Mouse (Mus musculus) megakaryocyte, adult 5-6 weeks (primary cell): Measurements from ENCODE around the gene Ntan1. TPM values are rescaled to one million over a fixed set of nuclear protein-coding genes. Genes with fewer than 3 reads are reported as not detected.
"Not testable (repeated sequence)": the region's sequence is repeated elsewhere in the genome, so short reads cannot be mapped to it uniquely, and the experiment has no call there.

Experiments used
- ATAC-seq: 2 replicates; pipeline ENCODE4 v1.8.0; 2016; ENCODE audit warnings: mild to moderate bottlenecking, inconsistent platforms; ENCODE audit not compliant: poor library complexity, severe bottlenecking
- total RNA-seq, 2 experiments: library from RNA; stranded (forward) in 1 of 2; stranded (reverse) in 1 of 2; fragments of 153-499, 151-499 nt in 1 of 2; fragments of 221-1000, 200-1000 nt in 1 of 2; gene quantifications; 2 replicates each; pipeline versions ENCODE4 v1.2.3 to v1.2.4; 2015 to 2017

Gene Ntan1
- 93.7 and 107 TPM in 2 replicates for total RNA-seq (2015)
- 72.4 and 80.9 TPM in 2 replicates for total RNA-seq (2017)

DNA sequence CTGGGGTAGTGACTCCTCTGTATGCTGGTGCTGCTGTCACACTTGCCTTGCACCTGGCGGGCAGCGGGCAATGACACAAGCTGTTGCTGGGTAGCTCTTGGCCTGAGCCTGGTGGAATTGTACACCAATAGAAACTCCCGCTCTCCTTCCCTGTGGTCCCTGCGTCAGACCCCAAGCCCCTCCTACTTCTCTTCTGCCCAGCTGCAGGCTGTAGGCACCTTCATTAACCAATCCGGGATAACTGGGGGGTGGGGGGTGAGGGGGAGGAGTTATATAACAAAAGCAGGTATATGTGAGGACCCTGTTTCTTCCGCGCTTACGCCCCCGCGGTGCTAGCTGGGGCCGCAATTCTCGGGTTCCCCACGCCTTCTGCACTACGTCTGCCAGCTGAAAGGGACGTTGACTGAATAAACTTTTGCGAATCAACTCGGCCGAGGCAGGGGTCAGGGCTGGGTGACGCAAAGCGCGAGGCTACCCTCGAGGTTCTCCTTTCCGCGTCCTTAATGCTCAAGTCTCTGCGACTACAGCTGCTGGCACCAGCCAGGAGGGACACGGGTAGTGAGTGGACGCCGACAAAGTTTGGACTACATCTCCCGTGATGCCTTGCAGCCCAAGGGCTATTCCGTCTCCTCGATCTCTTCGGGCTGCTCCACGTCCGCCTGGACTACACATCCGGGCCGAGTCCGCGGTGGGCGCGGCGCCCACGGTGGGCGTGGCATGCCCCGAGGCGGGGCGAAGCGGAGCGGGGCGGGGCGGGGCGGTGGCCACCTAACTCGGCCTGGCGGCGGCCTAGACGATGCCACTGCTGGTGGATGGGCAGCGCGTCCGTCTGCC lies at the start of gene Ntan1:
Gene Ntan1, plus strand, starts transcription at position 286 of the 834 bp plus-strand sequence.
- ATAC-seq = peak; percentile 92

DNA sequence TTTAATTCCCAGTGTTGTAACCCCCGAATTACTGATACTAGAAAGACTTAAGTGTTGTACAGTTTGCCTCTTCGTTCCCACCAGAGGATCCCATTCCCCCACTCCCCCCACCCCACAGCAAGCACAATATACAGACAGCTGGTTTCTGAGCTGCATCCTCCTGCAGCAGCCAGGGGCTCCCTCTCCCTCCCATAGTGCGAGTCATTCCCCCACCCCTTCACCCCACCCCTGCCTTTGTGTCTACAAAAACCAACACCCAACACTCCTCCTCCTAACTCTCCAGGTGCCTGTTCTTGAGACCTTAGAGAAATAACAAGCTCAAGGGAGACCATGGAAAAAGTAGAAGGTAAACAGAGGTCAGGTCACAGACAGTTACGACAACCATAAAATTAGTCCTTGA lies 47.0 kb upstream of the Ntan1 start:
- ATAC-seq = not testable (repeated sequence)

DNA sequence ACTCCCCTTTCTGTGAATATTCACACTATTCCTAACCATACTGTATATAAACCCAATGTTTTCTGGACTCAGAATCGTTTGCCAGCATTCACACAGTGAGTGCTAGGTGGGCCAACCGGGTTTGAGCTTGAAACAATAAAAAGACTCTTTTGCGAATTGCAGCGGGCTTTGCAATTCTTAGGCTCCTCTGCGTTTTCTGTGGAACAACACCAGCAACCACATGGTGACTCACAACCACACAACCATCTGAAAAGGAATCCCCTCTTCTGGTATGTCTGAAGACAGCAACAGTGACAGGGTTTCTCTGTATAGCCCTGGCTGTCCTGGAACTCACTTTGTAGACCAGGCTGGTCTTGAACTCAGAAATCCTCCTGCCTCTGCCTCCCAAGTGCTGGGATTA lies 46.6 kb upstream of the Ntan1 start:
- not testable (repeated sequence) for ATAC-seq

DNA sequence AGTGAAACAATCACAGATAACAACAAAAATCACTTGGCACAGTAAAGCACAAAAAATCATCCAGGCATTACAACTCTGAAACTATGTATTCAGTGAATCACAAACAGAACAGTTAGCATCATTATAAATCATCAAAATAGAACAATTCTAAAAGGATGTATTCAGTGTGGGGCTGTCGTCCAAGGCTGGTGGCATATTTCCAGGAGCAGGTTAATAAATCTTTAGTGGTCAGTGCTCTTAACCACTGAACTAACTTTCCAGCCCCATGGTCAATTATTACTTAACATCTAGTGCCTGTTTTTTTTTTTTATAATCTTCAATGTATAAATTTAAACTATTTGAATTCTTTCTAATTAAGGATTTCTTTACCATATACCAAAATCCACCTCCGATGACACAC lies 44.6 kb upstream of the Ntan1 start:
- ATAC-seq = not testable (repeated sequence)

DNA sequence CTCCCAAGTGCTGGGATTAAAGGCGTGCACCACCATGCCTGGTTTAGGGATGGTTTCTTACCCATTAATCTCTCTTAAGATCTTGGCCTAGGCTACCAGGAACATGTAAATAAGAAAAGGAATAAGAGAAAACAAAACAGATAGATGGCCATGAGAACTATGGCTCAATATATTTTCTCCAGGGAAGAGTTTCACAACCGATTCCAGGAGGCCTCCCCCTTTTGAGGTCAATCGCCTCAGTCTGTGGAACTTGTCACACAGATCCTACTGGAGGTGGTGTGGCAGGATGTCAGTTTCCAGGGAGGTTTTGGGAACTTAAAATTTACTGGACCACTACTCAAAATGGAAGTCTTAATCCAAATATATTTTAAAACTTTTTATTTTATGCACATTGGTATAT lies 44.0 kb upstream of the Ntan1 start:
- not testable (repeated sequence) for ATAC-seq

DNA sequence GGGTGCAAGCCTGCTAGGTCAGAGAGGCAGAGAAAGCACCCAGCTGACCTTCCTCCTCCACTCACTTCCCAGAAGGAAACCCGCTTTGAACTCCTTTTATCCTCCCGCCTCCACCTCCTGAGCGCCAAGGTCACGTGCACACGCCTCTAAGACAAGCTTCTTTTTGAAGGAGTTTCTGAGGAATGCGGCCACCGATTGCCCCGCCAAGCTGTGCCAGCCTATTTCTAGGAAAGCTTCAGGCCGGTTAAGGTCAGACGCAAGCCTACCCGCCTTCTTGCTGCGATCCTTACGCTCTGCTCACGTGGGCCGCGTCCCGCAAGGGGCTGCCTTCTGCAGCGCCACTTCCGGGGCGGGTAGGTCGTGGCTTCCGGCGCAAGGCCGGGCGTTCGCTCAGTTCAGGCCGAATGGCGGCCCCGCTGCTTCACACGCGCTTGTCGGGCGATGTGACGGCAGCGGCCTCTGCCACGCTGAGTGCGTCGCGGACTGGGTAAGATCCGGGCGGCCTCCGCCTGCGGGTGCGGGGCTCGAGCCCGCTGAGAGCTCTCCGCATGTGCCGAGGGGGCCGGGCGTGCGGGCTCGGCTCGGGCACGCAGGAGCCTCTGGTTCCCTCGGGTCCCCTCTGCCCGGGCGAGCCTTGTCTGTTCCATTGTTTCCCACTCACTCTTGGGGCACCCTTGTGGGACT lies 38.1 kb upstream of the Ntan1 start, which contains the start of gene Rrn3:
Gene Rrn3, plus strand, starts transcription at position 356 of the 684 bp plus-strand sequence.
- ATAC-seq = peak; percentile 100

DNA sequence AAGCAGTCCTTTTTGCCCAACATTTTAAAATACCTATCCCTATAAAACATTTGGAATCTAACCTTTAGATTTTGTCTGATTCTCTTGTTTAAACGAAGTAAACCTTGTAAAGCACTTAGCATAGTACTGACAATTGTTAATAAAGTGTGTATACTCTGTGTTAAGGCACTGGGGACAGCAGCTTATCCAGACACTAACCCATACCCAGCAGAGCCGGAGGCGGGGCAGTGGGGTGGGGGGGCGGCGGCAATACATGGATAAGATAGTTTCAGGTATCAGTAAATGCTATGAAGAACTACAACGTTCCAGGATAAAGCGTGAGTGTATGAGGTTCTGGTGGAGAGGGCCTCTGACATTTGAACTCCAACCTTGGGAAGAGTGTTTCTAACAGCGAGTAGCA lies 37.4 kb upstream of the Ntan1 start:
- ATAC-seq = no peak

DNA sequence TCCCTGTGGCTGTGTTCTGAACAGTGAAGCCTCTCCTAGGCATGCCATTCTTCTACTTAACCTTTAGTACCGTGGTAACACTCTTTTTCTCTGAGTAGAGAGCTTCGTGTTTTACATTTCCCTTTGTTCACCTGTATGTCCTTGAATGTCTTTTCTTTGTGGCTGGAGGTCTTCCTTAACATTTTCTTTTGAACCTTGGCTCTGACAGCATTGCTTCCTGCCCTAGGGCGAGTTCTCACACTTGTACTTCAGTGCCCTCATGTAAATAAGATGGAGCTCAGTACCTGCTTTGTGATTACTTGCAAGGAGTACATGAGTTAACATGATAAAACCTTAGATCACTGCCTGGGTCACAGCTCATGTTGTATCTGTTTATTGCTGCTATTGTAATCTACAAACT lies 32.7 kb upstream of the Ntan1 start:
- ATAC-seq = no peak

DNA sequence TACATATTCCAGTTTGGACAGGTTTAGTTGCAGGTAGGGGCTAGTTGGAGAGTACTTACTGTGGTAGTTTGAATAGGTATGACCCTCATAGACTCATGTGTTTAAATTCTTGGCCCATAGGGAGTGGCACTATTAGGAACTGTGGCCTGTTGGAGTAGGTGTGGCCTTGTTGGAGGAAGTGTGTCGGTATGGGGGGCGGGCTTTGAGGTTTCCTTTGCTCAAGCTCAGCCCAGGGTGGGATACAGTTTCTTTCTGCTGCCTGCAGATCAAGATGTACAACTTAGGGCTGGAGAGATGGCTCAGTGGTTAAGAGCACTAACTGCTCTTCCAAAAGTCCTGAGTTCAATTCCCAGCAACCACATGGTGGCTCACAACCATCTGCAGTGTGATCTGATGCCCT lies 25.2 kb upstream of the Ntan1 start:
- ATAC-seq = not testable (repeated sequence)

DNA sequence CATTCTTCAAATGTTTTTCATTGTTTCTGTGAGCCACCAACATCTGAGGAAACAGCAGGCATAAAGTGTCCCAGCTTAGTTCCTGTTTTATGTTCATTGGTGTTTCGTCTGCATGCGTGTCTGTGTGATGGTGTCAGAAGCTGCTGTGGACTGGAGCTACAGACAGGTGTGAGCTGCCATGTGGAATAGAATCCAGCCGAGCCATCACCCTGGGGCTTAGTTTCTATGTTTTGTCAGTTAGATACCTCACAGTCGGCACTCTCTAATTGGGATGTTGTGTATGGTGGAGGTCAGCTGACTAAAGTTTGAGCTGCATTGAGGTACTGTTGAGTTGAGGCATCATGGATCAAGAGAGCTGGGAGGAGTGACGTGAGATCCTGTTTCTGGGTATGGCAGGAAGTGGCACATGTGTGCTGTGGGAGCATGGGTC lies 21.9 kb upstream of the Ntan1 start:
- ATAC-seq = peak; percentile 77

DNA sequence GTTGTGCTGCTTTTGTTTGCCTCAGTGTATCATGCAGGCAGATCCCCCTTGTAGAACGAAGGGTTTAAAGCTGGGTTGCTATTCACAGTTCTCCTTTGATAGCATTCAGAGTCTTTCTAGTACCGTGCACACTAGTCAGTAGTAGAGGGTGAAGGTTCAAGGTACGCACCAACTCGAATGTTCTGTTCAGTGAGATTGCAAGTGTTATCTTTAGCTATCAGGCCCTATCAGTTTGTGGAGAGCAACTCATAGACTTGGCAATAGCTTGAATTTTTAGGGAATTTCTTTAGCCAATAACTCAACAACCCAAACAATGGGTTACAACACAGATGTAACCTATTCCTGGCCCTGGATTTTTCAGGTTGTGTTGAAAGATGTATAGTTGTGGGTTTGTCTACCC lies 17.4 kb upstream of the Ntan1 start:
- ATAC-seq = no peak

DNA sequence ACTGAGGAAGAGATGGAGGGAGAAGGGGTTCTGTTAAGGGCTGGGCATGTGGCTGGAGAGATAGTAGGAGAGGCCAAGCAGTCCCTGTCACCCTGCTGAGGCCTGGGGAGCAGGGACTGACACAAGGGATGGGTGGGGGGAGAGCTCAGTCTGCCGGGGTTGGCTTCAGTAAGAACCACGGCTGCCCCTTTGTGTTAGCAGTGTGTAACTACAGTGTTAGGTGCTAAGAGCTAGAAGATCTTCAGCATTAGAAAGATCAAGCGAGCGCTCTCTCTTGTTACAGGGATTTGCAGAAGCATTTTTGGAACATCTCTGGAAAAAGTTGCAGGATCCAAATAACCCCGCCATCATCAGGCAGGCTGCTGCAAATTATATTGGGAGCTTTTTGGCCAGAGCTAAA lies 14.0 kb upstream of the Ntan1 start:
- ATAC-seq = no peak

DNA sequence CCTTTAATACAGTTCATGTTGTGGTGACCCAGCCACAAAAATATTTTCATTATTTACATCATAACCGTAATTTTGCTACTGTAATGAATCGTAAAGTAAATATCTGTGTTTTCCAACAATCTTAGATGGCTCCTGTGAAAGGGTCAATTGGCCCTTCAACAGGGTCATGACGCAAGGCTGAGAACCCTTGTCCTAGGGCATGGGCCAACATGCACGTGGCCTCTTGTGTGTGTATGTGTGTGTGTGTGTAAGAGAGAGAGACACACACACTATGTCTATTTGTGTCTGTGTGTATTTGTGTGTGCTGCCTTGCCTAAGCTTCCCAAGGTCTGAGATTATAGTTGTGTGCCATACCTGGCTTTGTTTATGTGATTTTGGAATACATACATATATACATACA lies 11.0 kb upstream of the Ntan1 start:
- ATAC-seq = no peak

DNA sequence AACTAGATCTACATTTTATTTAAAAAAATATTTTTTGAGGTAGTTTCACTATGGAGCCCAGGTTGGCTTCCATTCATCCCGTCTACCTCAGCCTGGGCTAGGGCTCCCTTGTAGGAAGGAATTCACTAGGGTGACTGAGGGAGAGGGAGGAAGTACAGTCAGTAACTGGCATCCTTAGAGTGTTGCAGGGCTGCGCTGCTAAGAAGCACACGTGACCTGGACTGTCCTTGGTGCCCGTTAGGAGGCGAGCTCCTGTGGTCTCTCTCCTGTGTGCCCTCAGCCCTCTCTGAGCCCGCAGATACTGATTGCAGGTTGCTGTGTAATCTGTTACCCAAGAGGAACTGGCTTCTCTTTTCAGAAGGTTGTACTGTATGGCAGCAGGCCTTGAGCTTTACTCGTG lies 10.2 kb upstream of the Ntan1 start:
- peak; percentile 84 for ATAC-seq

DNA sequence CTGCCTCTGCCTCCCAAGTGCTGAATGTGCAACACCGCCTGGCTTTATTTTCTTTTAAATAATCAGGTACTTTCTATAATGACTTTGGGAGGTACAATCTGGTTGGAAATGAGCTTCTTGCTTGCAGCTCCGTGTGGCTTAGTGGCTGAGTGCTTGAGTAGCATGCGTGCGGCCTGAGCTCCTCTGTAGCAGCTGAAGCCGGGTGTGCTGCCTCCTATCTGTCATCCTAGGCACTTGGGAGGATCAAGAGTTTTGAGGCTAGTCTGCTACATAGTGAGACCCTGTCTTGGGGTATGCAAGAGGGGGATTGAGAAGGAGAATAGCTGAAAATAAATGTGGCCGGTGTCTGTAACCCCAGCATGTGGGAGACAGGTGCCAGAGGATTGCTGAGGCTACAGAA lies 6.5 kb upstream of the Ntan1 start:
- ATAC-seq = no peak

DNA sequence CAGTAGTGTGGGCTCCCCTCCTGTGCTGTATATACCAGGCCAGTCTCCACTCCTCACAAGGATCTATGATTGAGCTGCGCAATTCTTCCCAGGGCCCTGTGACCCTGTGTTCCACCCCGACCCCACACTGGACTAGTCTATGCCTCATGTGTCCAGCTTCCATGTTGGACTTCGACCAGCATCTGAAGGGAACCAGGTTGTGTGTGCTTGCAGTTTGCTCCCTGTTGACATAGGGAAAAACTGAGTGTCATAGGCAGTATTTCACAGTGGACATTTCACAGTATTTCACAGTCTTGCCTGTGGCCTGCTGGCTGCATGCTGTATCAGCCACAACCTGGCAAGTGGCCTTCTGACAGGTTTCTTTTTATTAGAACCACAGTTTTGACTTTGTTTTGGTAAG lies 5.4 kb upstream of the Ntan1 start:
- ATAC-seq = no peak

DNA sequence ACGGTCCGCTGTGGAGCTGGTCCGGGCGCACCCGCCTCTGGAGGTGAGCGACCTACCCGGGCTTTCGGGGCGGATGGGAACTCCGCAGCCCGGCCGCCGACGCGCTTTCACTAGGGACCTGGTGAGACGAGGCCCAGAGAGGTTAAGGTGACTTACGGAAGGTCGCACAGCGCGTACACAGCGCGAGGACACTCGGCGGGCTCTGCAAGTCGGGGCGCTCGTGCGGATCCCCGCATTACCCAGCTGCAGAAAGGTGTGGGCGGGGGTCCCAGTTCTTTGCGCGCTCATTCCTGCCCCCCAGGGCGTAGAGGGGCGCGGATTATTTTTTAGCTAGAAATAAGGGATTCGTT lies 724 bp downstream of the Ntan1 start:
- ATAC-seq = no peak; the same call in 1 of the 2 replicates

DNA sequence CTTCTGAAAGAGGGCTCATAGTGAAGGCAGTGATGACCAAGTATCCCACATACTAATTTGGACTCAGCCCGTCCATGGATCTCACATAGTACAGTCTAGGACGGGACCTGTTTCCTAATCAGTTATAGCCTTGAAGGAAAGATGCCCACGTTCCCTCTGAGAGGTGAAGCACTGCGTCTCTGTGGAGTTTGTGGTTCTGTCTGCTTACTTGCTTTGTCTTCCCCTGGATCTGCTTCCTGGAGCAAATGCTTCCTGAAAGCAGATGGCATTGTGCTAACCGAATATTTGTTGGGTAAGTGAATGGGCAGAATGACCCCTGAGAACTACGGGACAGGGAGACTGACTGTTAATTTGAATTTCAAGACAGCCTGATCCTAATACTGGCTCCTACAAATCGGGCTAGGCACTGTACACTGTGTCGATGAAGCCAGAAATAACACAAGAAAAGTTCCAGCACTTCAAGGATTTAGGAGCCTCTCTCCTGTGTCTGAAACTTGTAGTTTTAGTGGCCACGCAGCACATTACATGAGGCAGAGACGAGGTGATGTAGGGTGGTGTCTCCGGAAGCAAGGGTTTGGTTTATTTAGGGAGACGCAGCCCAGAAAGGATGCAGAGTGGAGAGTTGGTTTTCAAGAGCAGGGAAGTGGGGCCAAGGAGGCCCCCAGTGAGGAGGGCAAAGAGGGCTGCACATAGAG lies 1.3 kb downstream of the Ntan1 start:
- no peak for ATAC-seq

DNA sequence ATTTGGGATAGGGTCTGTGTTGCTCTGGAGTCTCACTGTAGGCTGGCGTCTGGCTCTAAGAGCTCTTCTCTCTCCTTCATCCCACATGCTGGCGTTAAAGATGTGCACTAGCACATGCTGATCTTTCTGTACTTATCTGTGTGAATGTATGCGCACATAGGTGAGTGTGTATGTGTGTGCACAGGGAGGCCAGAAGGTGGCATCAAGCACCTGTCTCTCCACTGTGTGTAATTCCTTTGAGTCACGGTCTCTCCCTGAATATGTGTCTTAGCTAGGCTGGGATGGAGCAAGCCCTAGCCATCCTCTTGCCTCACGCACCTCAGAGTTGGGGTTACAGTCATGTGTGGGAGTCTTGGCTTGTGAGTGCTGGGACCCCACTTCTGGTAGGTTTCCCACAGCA lies 2.1 kb downstream of the Ntan1 start:
- ATAC-seq = no peak

DNA sequence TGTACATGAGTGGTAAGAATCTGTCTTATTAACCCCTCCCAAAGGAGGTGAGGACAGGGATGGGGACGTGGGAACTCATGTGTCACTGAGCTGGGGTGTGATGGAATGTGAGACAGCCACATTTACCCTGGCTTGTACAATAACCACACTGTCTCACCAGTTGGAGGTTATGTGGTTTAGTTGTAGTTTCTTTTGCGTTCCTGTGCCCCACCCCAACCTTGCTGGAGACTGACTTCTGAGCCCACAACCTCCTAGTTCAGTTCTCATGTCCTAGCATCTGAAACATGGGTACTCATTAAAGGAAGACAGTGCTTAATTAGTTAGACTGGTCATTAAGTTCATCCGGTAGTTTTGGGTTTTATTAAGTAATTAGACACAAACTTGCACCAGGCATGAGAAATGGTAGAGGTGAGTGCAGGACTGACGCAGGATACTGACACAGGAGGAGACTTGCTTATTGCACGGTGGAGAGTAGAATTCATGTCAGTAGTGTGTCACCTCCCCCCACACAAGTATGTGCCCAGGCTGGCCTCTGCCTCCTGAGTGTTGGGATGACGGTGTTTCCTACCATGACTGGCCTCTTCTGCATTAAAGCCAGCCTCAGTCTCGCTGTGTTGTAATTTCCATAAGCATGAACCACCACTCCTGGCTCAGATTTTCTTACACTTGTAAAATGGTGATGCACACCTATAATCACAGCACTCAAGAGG lies 7.3 kb downstream of the Ntan1 start:
- no peak for ATAC-seq

DNA sequence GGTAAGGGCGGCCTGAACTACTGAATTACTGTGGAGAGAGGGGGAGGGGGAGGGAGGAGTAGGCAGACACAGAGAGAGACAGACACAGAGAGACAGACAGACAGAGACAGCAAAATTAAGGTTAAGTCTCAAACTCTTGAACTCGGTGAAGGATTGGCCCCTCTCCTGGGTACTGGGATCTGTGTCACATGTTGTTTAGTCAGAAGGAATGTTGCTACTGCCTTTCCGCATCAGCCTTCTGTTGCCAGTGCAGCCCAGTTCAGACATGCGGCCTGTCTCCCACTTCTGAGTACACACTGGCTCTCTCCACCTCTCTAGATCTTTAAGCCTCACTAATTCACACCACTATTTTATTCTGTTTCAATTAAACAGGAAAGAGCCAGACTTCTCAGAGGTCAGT lies 7.9 kb downstream of the Ntan1 start:
- ATAC-seq = no peak
